Mouse (Mus musculus) limb, embryonic 14.5 days (tissue): ENCODE data around the gene Entpd3. TPM values are rescaled to one million over a fixed set of nuclear protein-coding genes. Genes with fewer than 3 reads are reported as not detected.
A peak's percentile ranks its signal among the peaks of the same experiment; 100 is the strongest.

Source experiments
- ATAC-seq: fragments of 200-750 bp; cut with Nextera tagmentation; 2 replicates; pipeline ENCODE4 v1.8.0; 2017; ENCODE audit warnings: low read depth, moderate number of reproducible peaks, moderate TSS enrichment; ENCODE audit not compliant: low FRiP score
- DNase-seq: peaks from one replicate; pipeline ENCODE4 v3.0.0-alpha.2; 2015; ENCODE audit warnings: low spot score
- H3K27ac ChIP-seq: fragments of 300-500 bp; sonication (generic); replicated peaks from 2 replicates; pipeline ENCODE4 v1.5.1; 2014; ENCODE audit warnings: low read depth, mild to moderate bottlenecking, low read length, moderate library complexity, mixed read lengths
- H3K27me3 ChIP-seq: fragments of 300-500 bp; sonication (generic); 2 replicates; pipeline ENCODE4 v1.6.1; 2014; ENCODE audit warnings: low read length, mixed read lengths; ENCODE audit not compliant: control insufficient read depth, insufficient read depth
- H3K36me3 ChIP-seq: fragments of 300-500 bp; sonication (generic); 2 replicates; pipeline ENCODE4 v1.6.1; 2014; ENCODE audit warnings: mild to moderate bottlenecking, low read length, moderate library complexity, mixed read lengths; ENCODE audit not compliant: control insufficient read depth, insufficient read depth
- H3K4me1 ChIP-seq: fragments of 300-500 bp; sonication (generic); 2 replicates; pipeline ENCODE4 v1.6.1; 2014; ENCODE audit warnings: antibody characterized with exemption, low read length, mixed read lengths; ENCODE audit not compliant: control insufficient read depth, insufficient read depth
- H3K4me2 ChIP-seq: fragments of 300-500 bp; sonication (generic); replicated peaks from 2 replicates; pipeline ENCODE4 v1.6.1; 2014; ENCODE audit warnings: low read depth, mild to moderate bottlenecking, low read length, moderate library complexity; ENCODE audit not compliant: severe bottlenecking
- H3K4me3 ChIP-seq: fragments of 300-500 bp; sonication (generic); replicated peaks from 2 replicates; pipeline ENCODE4 v1.5.1; 2014; ENCODE audit warnings: low read length
- H3K9ac ChIP-seq: fragments of 300-500 bp; sonication (generic); 2 replicates; pipeline ENCODE4 v1.6.1; 2014; ENCODE audit warnings: mild to moderate bottlenecking, low read depth, low read length, moderate library complexity; ENCODE audit not compliant: severe bottlenecking
- H3K9me3 ChIP-seq: fragments of 300-500 bp; sonication (generic); 2 replicates; pipeline ENCODE4 v1.6.1; 2016; ENCODE audit warnings: low read length; ENCODE audit not compliant: control insufficient read depth
- POLR2A ChIP-seq: fragments of 200-500 bp; IDR thresholded peaks from 2 replicates; pipeline ENCODE4 v1.8.0; 2012; ENCODE audit warnings: inconsistent platforms, mild to moderate bottlenecking, moderate library complexity, borderline replicate concordance; ENCODE audit not compliant: insufficient read depth, insufficient read length; ENCODE audit errors: extremely low read depth
- WGBS: fragments of 180-500 bp; shearing (Covaris S2); extraction: QIAGEN DNeasy Blood & Tissue Kit; methylation state at CpG from one replicate; pipeline ENCODE4 v1.1.7; 2014; 5-methylcytosine and 5-hydroxymethylcytosine counted together
- polyA plus RNA-seq, 2 experiments: library from polyadenylated mRNA; depleted of rRNA in 1 of 2; stranded (reverse) in 1 of 2; unstranded in 1 of 2; fragments of >200 nt; fragmentation: Nextera tagmentation in 1 of 2; extraction: Ambion mirVana in 1 of 2; gene quantifications; 2 replicates each; pipeline versions ENCODE4 v1.2.1 to v1.2.3; 2012 to 2014

Gene Entpd3
- polyA plus RNA-seq, 2 experiments = 2.4 to 4.5 TPM

- no peaks in the 10 kb centered on the region for H3K9me3 ChIP-seq
- DNase-seq = peak; percentile 92
- WGBS = 3% methylated on average over 3 of the region's 3 CpGs
- H3K27me3 ChIP-seq = no peaks in the 10 kb centered on the region
- H3K27ac ChIP-seq = no peak overlapping the region
- H3K36me3 ChIP-seq = peaks cover 27% of the 10 kb centered on the region
- H3K4me2 ChIP-seq = no peak overlapping the region
- no peak for ATAC-seq
- no peak for TF ChIP-seq POLR2A
- 0 out of 2 replicates have a peak, but pooled peaks cover 6% of the 10 kb centered on the region for H3K4me1 ChIP-seq
- H3K4me3 ChIP-seq = no peak overlapping the region
- H3K9ac ChIP-seq = no peak overlapping the region
Measured at GRCm38 (mm10) chr9:120496691-120497090, 42.9 kb upstream of the Entpd3 start.

GRCm38 (mm10) chr9:120497983-120498382, 41.6 kb upstream of the Entpd3 start:
- H3K36me3 ChIP-seq = peaks cover 27% of the 10 kb centered on the region
- 84% methylated on average over 5 of the region's 5 CpGs for WGBS
- H3K27me3 ChIP-seq = no peaks in the 10 kb centered on the region
- 0 out of 2 replicates have a peak, but pooled peaks cover 6% of the 10 kb centered on the region for H3K4me1 ChIP-seq
- H3K9me3 ChIP-seq = no peaks in the 10 kb centered on the region
- H3K4me3 ChIP-seq = no peak overlapping the region
- TF ChIP-seq POLR2A = no peak
- DNase-seq = no peak
- no peak overlapping the region for H3K9ac ChIP-seq
- no peak for ATAC-seq
- no peak overlapping the region for H3K27ac ChIP-seq
- no peak overlapping the region for H3K4me2 ChIP-seq

- ATAC-seq = no peak
- H3K9me3 ChIP-seq = 0 out of 2 replicates have a peak, but pooled peaks cover under 1% of the 10 kb centered on the region
- no peak for TF ChIP-seq POLR2A
- H3K36me3 ChIP-seq = 0 out of 2 replicates have a peak, but pooled peaks cover 3% of the 10 kb centered on the region
- no peak overlapping the region for H3K4me2 ChIP-seq
- no peak overlapping the region for H3K4me3 ChIP-seq
- H3K4me1 ChIP-seq = no peaks in the 10 kb centered on the region
- no peaks in the 10 kb centered on the region for H3K27me3 ChIP-seq
- no peak overlapping the region for H3K9ac ChIP-seq
- WGBS = 37% methylated on average over 10 of the region's 10 CpGs
- H3K27ac ChIP-seq = no peak overlapping the region
- no peak for DNase-seq
Measured at GRCm38 (mm10) chr9:120501191-120501902, 38.3 kb upstream of the Entpd3 start.

GRCm38 (mm10) chr9:120502013-120502412, 37.6 kb upstream of the Entpd3 start:
- 0 out of 2 replicates have a peak, but pooled peaks cover 3% of the 10 kb centered on the region for H3K36me3 ChIP-seq
- no peak overlapping the region for H3K9ac ChIP-seq
- 0 out of 2 replicates have a peak, but pooled peaks cover 6% of the 10 kb centered on the region for H3K9me3 ChIP-seq
- no peak for TF ChIP-seq POLR2A
- WGBS = 9% methylated on average over 8 of the region's 8 CpGs
- no peaks in the 10 kb centered on the region for H3K4me1 ChIP-seq
- H3K27me3 ChIP-seq = no peaks in the 10 kb centered on the region
- H3K27ac ChIP-seq = no peak overlapping the region
- H3K4me3 ChIP-seq = no peak overlapping the region
- DNase-seq = peak; percentile 87
- ATAC-seq = 0 out of 2 replicates have a peak, but pooled peaks have one; percentile 4
- no peak overlapping the region for H3K4me2 ChIP-seq

GRCm38 (mm10) chr9:120504423-120504822, 35.2 kb upstream of the Entpd3 start:
- no peaks in the 10 kb centered on the region for H3K4me1 ChIP-seq
- H3K9ac ChIP-seq = no peak overlapping the region
- no peaks in the 10 kb centered on the region for H3K27me3 ChIP-seq
- no peak overlapping the region for H3K4me2 ChIP-seq
- no peak for TF ChIP-seq POLR2A
- H3K4me3 ChIP-seq = no peak overlapping the region
- DNase-seq (no peak), ATAC-seq (no peak)
- no peak overlapping the region for H3K27ac ChIP-seq
- 0 out of 2 replicates have a peak, but pooled peaks cover 6% of the 10 kb centered on the region for H3K9me3 ChIP-seq
- no peaks in the 10 kb centered on the region for H3K36me3 ChIP-seq
- 76% methylated on average over 2 of the region's 2 CpGs for WGBS
